Mouse (Mus musculus): ENCODE data around the gene Slc29a2. TPM values are rescaled to one million over a fixed set of nuclear protein-coding genes. Genes with fewer than 3 reads are reported as not detected.
A peak's percentile ranks its signal among the peaks of the same experiment; 100 is the strongest.

Gene Slc29a2
- polyA plus RNA-seq, 1 experiment: 24.0 TPM

- Histone ChIP-seq H3K27me3 (ENCODE audit: control insufficient read depth, insufficient read depth, low read length) (no peaks in the 10 kb centered on the region), H3K4me1 (ENCODE audit: control insufficient read depth, insufficient read depth, low read length) (peaks cover 34% of the 10 kb centered on the region), H3K4me3 (replicated peaks; ENCODE audit: insufficient read depth, low read depth, low read length) (no peak overlapping the region), H3K27ac (ENCODE audit: insufficient read depth, low read length) (no peak overlapping the region)
- WGBS: 36% methylated on average over 9 of the region's 9 CpGs
- DNase-seq: peak; percentile 69 to 70
- TF ChIP-seq CTCF (IDR thresholded peaks at IDR 0.05; ENCODE audit: borderline replicate concordance, insufficient read depth, low read depth, low read length): peak; percentile 60
- TF ChIP-seq POLR2A (IDR thresholded peaks at IDR 0.05; ENCODE audit: borderline replicate concordance, insufficient read depth, low read length): no peak
These were observed 30.2 kb downstream of the Slc29a2 start for GRCm38 (mm10) chr19:5053909-5054308.

GRCm38 (mm10) chr19:5056251-5056650, 32.6 kb downstream of the Slc29a2 start:
- 25% methylated on average over 6 of the region's 6 CpGs for WGBS
- TF ChIP-seq CTCF (IDR thresholded peaks at IDR 0.05; ENCODE audit: borderline replicate concordance, insufficient read depth, low read depth, low read length) (peak; percentile 58), POLR2A (IDR thresholded peaks at IDR 0.05; ENCODE audit: borderline replicate concordance, insufficient read depth, low read length) (no peak)
- Histone ChIP-seq H3K4me3 (replicated peaks; ENCODE audit: insufficient read depth, low read depth, low read length) (no peak overlapping the region), H3K27ac (ENCODE audit: insufficient read depth, low read length) (no peak overlapping the region), H3K27me3 (ENCODE audit: control insufficient read depth, insufficient read depth, low read length) (no peaks in the 10 kb centered on the region), H3K4me1 (ENCODE audit: control insufficient read depth, insufficient read depth, low read length) (peaks cover 21% of the 10 kb centered on the region)
- no peak for DNase-seq

- no peak for DNase-seq
- WGBS: 43% methylated on average over 16 of the region's 16 CpGs
- Histone ChIP-seq H3K4me1 (ENCODE audit: control insufficient read depth, insufficient read depth, low read length) (peaks cover 6% of the 10 kb centered on the region), H3K27me3 (ENCODE audit: control insufficient read depth, insufficient read depth, low read length) (no peaks in the 10 kb centered on the region), H3K4me3 (replicated peaks; ENCODE audit: insufficient read depth, low read depth, low read length) (no peak overlapping the region), H3K27ac (ENCODE audit: insufficient read depth, low read length) (no peak overlapping the region)
- TF ChIP-seq CTCF (IDR thresholded peaks at IDR 0.05; ENCODE audit: borderline replicate concordance, insufficient read depth, low read depth, low read length) (no peak), POLR2A (IDR thresholded peaks at IDR 0.05; ENCODE audit: borderline replicate concordance, insufficient read depth, low read length) (no peak)
These were observed 34.5 kb downstream of the Slc29a2 start for GRCm38 (mm10) chr19:5057876-5058775.

GRCm38 (mm10) chr19:5058801-5059771, 35.4 kb downstream of the Slc29a2 start:
- Histone ChIP-seq H3K4me3 (replicated peaks; ENCODE audit: insufficient read depth, low read depth, low read length) (no peak overlapping the region), H3K27ac (ENCODE audit: insufficient read depth, low read length) (no peak overlapping the region), H3K27me3 (ENCODE audit: control insufficient read depth, insufficient read depth, low read length) (no peaks in the 10 kb centered on the region), H3K4me1 (ENCODE audit: control insufficient read depth, insufficient read depth, low read length) (no peaks in the 10 kb centered on the region)
- DNase-seq: no peak
- TF ChIP-seq CTCF (IDR thresholded peaks at IDR 0.05; ENCODE audit: borderline replicate concordance, insufficient read depth, low read depth, low read length): no peak
- no peak for TF ChIP-seq POLR2A (IDR thresholded peaks at IDR 0.05; ENCODE audit: borderline replicate concordance, insufficient read depth, low read length)
- WGBS: 32% methylated on average over 10 of the region's 10 CpGs

- Histone ChIP-seq H3K4me1 (ENCODE audit: control insufficient read depth, insufficient read depth, low read length) (no peaks in the 10 kb centered on the region), H3K4me3 (replicated peaks; ENCODE audit: insufficient read depth, low read depth, low read length) (no peak overlapping the region), H3K27me3 (ENCODE audit: control insufficient read depth, insufficient read depth, low read length) (no peaks in the 10 kb centered on the region), H3K27ac (ENCODE audit: insufficient read depth, low read length) (no peak overlapping the region)
- TF ChIP-seq CTCF (IDR thresholded peaks at IDR 0.05; ENCODE audit: borderline replicate concordance, insufficient read depth, low read depth, low read length) (no peak), POLR2A (IDR thresholded peaks at IDR 0.05; ENCODE audit: borderline replicate concordance, insufficient read depth, low read length) (no peak)
- 47% methylated on average over 5 of the region's 5 CpGs for WGBS
- DNase-seq: no peak
These were observed 37.0 kb downstream of the Slc29a2 start for GRCm38 (mm10) chr19:5060365-5061330.

- Histone ChIP-seq H3K27ac (ENCODE audit: insufficient read depth, low read length) (no peak overlapping the region), H3K27me3 (ENCODE audit: control insufficient read depth, insufficient read depth, low read length) (no peaks in the 10 kb centered on the region), H3K4me1 (ENCODE audit: control insufficient read depth, insufficient read depth, low read length) (no peaks in the 10 kb centered on the region), H3K4me3 (replicated peaks; ENCODE audit: insufficient read depth, low read depth, low read length) (no peak overlapping the region)
- 84% methylated on average over 5 of the region's 5 CpGs for WGBS
- no peak for DNase-seq
- TF ChIP-seq POLR2A (IDR thresholded peaks at IDR 0.05; ENCODE audit: borderline replicate concordance, insufficient read depth, low read length): no peak
- TF ChIP-seq CTCF (IDR thresholded peaks at IDR 0.05; ENCODE audit: borderline replicate concordance, insufficient read depth, low read depth, low read length): no peak
These were observed 38.4 kb downstream of the Slc29a2 start for GRCm38 (mm10) chr19:5062041-5062440.

GRCm38 (mm10) chr19:5062446-5062845, 38.8 kb downstream of the Slc29a2 start:
- DNase-seq: no peak
- H3K27me3 ChIP-seq (ENCODE audit: control insufficient read depth, insufficient read depth, low read length): no peaks in the 10 kb centered on the region
- TF ChIP-seq POLR2A (IDR thresholded peaks at IDR 0.05; ENCODE audit: borderline replicate concordance, insufficient read depth, low read length) (no peak), CTCF (IDR thresholded peaks at IDR 0.05; ENCODE audit: borderline replicate concordance, insufficient read depth, low read depth, low read length) (no peak)
- 90% methylated on average over 6 of the region's 6 CpGs for WGBS
- H3K4me1 ChIP-seq (ENCODE audit: control insufficient read depth, insufficient read depth, low read length): 0 out of 2 replicates have a peak, but pooled peaks cover 2% of the 10 kb centered on the region
- no peak overlapping the region for H3K4me3 ChIP-seq (replicated peaks; ENCODE audit: insufficient read depth, low read depth, low read length)
- no peak overlapping the region for H3K27ac ChIP-seq (ENCODE audit: insufficient read depth, low read length)

Measured in cerebellum, adult 2 months (tissue).